Mouse (Mus musculus) heart, embryonic 15.5 days (tissue): ENCODE results near the gene Slc22a7. TPM values are rescaled to one million over a fixed set of nuclear protein-coding genes. Genes with fewer than 3 reads are reported as not detected.

ENCODE experiments used
- ATAC-seq: fragments of 200-750 bp; cut with Nextera tagmentation; replicated peaks from 2 replicates; pipeline ENCODE4 v1.8.0; 2017; ENCODE audit warnings: low read depth, moderate TSS enrichment; ENCODE audit not compliant: insufficient number of reproducible peaks, insufficient read depth, low FRiP score
- H3K27ac ChIP-seq: fragments of 300-500 bp; sonication (generic); 2 replicates; pipeline ENCODE4 v1.5.1; 2015; ENCODE audit warnings: mild to moderate bottlenecking, inconsistent platforms
- H3K27me3 ChIP-seq: fragments of 300-500 bp; sonication (generic); 2 replicates; pipeline ENCODE4 v1.6.1; 2015; ENCODE audit warnings: inconsistent platforms
- H3K36me3 ChIP-seq: fragments of 300-500 bp; sonication (generic); 2 replicates; pipeline ENCODE4 v1.6.1; 2015; ENCODE audit warnings: mild to moderate bottlenecking, inconsistent platforms
- H3K4me1 ChIP-seq: fragments of 300-500 bp; sonication (generic); replicated peaks from 2 replicates; pipeline ENCODE4 v1.6.1; 2015; ENCODE audit warnings: inconsistent platforms
- H3K4me2 ChIP-seq: fragments of 300-500 bp; sonication (generic); 2 replicates; pipeline ENCODE4 v1.6.1; 2015; ENCODE audit warnings: inconsistent platforms, mild to moderate bottlenecking, moderate library complexity
- H3K4me3 ChIP-seq: fragments of 300-500 bp; sonication (generic); 2 replicates; pipeline ENCODE4 v1.5.1; 2015; ENCODE audit warnings: mild to moderate bottlenecking, inconsistent platforms
- H3K9ac ChIP-seq: fragments of 300-500 bp; sonication (generic); 2 replicates; pipeline ENCODE4 v1.6.1; 2015; ENCODE audit warnings: mild to moderate bottlenecking, inconsistent platforms
- H3K9me3 ChIP-seq: fragments of 300-500 bp; sonication (generic); replicated peaks from 2 replicates; pipeline ENCODE4 v1.6.1; 2016; ENCODE audit warnings: inconsistent platforms
- WGBS: fragments of 180-500 bp; shearing (Covaris S2); methylation state at CpG from one replicate; pipeline ENCODE4 v1.1.7; 2015; ENCODE audit warnings: mixed read lengths; 5-methylcytosine and 5-hydroxymethylcytosine counted together
- polyA plus RNA-seq: library from polyadenylated mRNA; unstranded; fragments of >200 nt; fragmentation: Nextera tagmentation; extraction: Ambion mirVana; gene quantifications from 2 replicates; pipeline ENCODE4 v1.2.1, GENCODE M21; 2015

Gene Slc22a7
- polyA plus RNA-seq = 0.25 and 0.74 TPM in 2 replicates

GRCm38 (mm10) chr17:46438298-46438873 lies at the start of gene Slc22a7:
Gene Slc22a7, minus strand, starts transcription at chr17:46438457.
- no peak for ATAC-seq
- H3K9ac ChIP-seq = no peak within 1 kb of the TSS
- no peak within 1 kb of the TSS for H3K27ac ChIP-seq
- H3K27me3 ChIP-seq = peaks cover 65% of the 10 kb centered on the region
- no peak within 1 kb of the TSS for H3K4me2 ChIP-seq
- no peaks in the 10 kb centered on the region for H3K36me3 ChIP-seq
- no peaks in the 10 kb centered on the region for H3K9me3 ChIP-seq
- H3K4me1 ChIP-seq = peaks cover 12% of the 10 kb centered on the region; the same call in 1 of the 2 replicates
- WGBS = 81% methylated on average over 4 of the region's 4 CpGs
- no peak within 1 kb of the TSS for H3K4me3 ChIP-seq

- Histone ChIP-seq H3K4me1 (peaks cover 14% of the 10 kb centered on the region), H3K4me2 (peak within 1 kb of the TSS; percentile 68), H3K27me3 (peaks cover 82% of the 10 kb centered on the region), H3K36me3 (no peaks in the 10 kb centered on the region), H3K4me3 (peak within 1 kb of the TSS; percentile 39), H3K9me3 (no peaks in the 10 kb centered on the region), H3K9ac (no peak within 1 kb of the TSS), H3K27ac (no peak within 1 kb of the TSS)
- ATAC-seq = no peak
- 1% methylated on average over 20 of the region's 49 CpGs for WGBS
These were observed 49.2 kb upstream of the Slc22a7 start, which contains the start of gene Ttbk1 for GRCm38 (mm10) chr17:46487431-46487830. Gene Ttbk1, minus strand, starts transcription at chr17:46487675.

GRCm38 (mm10) chr17:46486995-46487394 lies 48.7 kb upstream of the Slc22a7 start:
- H3K4me3 ChIP-seq = peak overlapping the region; percentile 39
- ATAC-seq = peak; percentile 40; the same call in 1 of the 2 replicates
- peak overlapping the region; percentile 68 for H3K4me2 ChIP-seq
- no peak overlapping the region for H3K27ac ChIP-seq
- H3K27me3 ChIP-seq = peaks cover 78% of the 10 kb centered on the region
- no peaks in the 10 kb centered on the region for H3K36me3 ChIP-seq
- peaks cover 14% of the 10 kb centered on the region for H3K4me1 ChIP-seq
- H3K9me3 ChIP-seq = no peaks in the 10 kb centered on the region
- whole genome bisulfite sequencing = 8% methylated on average over 8 of the region's 22 CpGs
- H3K9ac ChIP-seq = no peak overlapping the region

GRCm38 (mm10) chr17:46484461-46484875 lies 46.2 kb upstream of the Slc22a7 start:
- no peak overlapping the region for H3K9ac ChIP-seq
- H3K4me1 ChIP-seq = peaks cover 14% of the 10 kb centered on the region
- peaks cover 72% of the 10 kb centered on the region for H3K27me3 ChIP-seq
- ATAC-seq = no peak
- no peak overlapping the region for H3K27ac ChIP-seq
- 19% methylated on average over 6 of the region's 6 CpGs for WGBS
- H3K36me3 ChIP-seq = no peaks in the 10 kb centered on the region
- H3K4me2 ChIP-seq = peak overlapping the region; percentile 82
- H3K9me3 ChIP-seq = no peaks in the 10 kb centered on the region
- peak overlapping the region; percentile 48 for H3K4me3 ChIP-seq

GRCm38 (mm10) chr17:46484021-46484431 lies 45.8 kb upstream of the Slc22a7 start:
- Histone ChIP-seq H3K36me3 (no peaks in the 10 kb centered on the region), H3K27me3 (peaks cover 72% of the 10 kb centered on the region), H3K9ac (0 out of 2 replicates have a peak overlapping the region, but pooled peaks have one; percentile 17), H3K9me3 (no peaks in the 10 kb centered on the region), H3K27ac (no peak overlapping the region), H3K4me1 (peaks cover 14% of the 10 kb centered on the region), H3K4me2 (peak overlapping the region; percentile 82), H3K4me3 (peak overlapping the region; percentile 48)
- 2% methylated on average over 13 of the region's 13 CpGs for WGBS
- ATAC-seq = no peak

- Histone ChIP-seq H3K27ac (no peak overlapping the region), H3K27me3 (peaks cover 72% of the 10 kb centered on the region), H3K4me1 (peaks cover 14% of the 10 kb centered on the region), H3K4me3 (peak overlapping the region; percentile 48), H3K36me3 (no peaks in the 10 kb centered on the region), H3K4me2 (peak overlapping the region; percentile 82), H3K9me3 (no peaks in the 10 kb centered on the region), H3K9ac (0 out of 2 replicates have a peak overlapping the region, but pooled peaks have one; percentile 17)
- ATAC-seq = no peak
- 1% methylated on average over 16 of the region's 16 CpGs for WGBS
These were observed 45.3 kb upstream of the Slc22a7 start for GRCm38 (mm10) chr17:46483561-46484001.

- no peak overlapping the region for H3K27ac ChIP-seq
- no peak overlapping the region for H3K9ac ChIP-seq
- H3K4me3 ChIP-seq = no peak overlapping the region
- no peaks in the 10 kb centered on the region for H3K9me3 ChIP-seq
- H3K27me3 ChIP-seq = peaks cover 31% of the 10 kb centered on the region
- H3K36me3 ChIP-seq = no peaks in the 10 kb centered on the region
- 80% methylated on average over 15 of the region's 15 CpGs for WGBS
- ATAC-seq = no peak
- no peaks in the 10 kb centered on the region for H3K4me1 ChIP-seq
- no peak overlapping the region for H3K4me2 ChIP-seq
These were observed 39.0 kb upstream of the Slc22a7 start for GRCm38 (mm10) chr17:46477286-46477685.

- ATAC-seq = no peak
- no peaks in the 10 kb centered on the region for H3K4me1 ChIP-seq
- no peak overlapping the region for H3K4me3 ChIP-seq
- H3K9me3 ChIP-seq = no peaks in the 10 kb centered on the region
- no peak overlapping the region for H3K4me2 ChIP-seq
- 76% methylated on average over 8 of the region's 8 CpGs for WGBS
- peaks cover 31% of the 10 kb centered on the region for H3K27me3 ChIP-seq
- H3K9ac ChIP-seq = no peak overlapping the region
- H3K36me3 ChIP-seq = no peaks in the 10 kb centered on the region
- H3K27ac ChIP-seq = no peak overlapping the region
These were observed 38.3 kb upstream of the Slc22a7 start for GRCm38 (mm10) chr17:46476601-46477000.

GRCm38 (mm10) chr17:46467830-46468229 lies 29.6 kb upstream of the Slc22a7 start:
- Histone ChIP-seq H3K27ac (no peak overlapping the region), H3K4me2 (no peak overlapping the region), H3K36me3 (no peaks in the 10 kb centered on the region), H3K4me1 (peaks cover under 1% of the 10 kb centered on the region; the same call in 1 of the 2 replicates), H3K27me3 (peaks cover 11% of the 10 kb centered on the region), H3K4me3 (no peak overlapping the region), H3K9me3 (no peaks in the 10 kb centered on the region), H3K9ac (no peak overlapping the region)
- 76% methylated on average over 9 of the region's 9 CpGs for WGBS
- no peak for ATAC-seq

- Histone ChIP-seq H3K4me3 (no peak overlapping the region), H3K9ac (no peak overlapping the region), H3K36me3 (no peaks in the 10 kb centered on the region), H3K27me3 (peaks cover 52% of the 10 kb centered on the region), H3K4me1 (peaks cover 38% of the 10 kb centered on the region), H3K4me2 (no peak overlapping the region), H3K27ac (no peak overlapping the region), H3K9me3 (no peaks in the 10 kb centered on the region)
- ATAC-seq = peak; percentile 65
- 40% methylated on average over 5 of the region's 5 CpGs for WGBS
These were observed 24.0 kb upstream of the Slc22a7 start for GRCm38 (mm10) chr17:46462226-46462625.

- peak overlapping the region; percentile 47 for H3K4me3 ChIP-seq
- peak overlapping the region; percentile 57 for H3K9ac ChIP-seq
- peaks cover 38% of the 10 kb centered on the region for H3K4me1 ChIP-seq
- peaks cover 58% of the 10 kb centered on the region for H3K27me3 ChIP-seq
- no peak for ATAC-seq
- peak overlapping the region; percentile 84 for H3K4me2 ChIP-seq
- H3K9me3 ChIP-seq = no peaks in the 10 kb centered on the region
- WGBS = 17% methylated on average over 8 of the region's 8 CpGs
- H3K36me3 ChIP-seq = no peaks in the 10 kb centered on the region
- H3K27ac ChIP-seq = no peak overlapping the region
These were observed 23.1 kb upstream of the Slc22a7 start for GRCm38 (mm10) chr17:46461347-46461746.

- peaks cover 40% of the 10 kb centered on the region for H3K4me1 ChIP-seq
- H3K4me2 ChIP-seq = peak overlapping the region; percentile 84
- no peak for ATAC-seq
These were observed 22.4 kb upstream of the Slc22a7 start for GRCm38 (mm10) chr17:46460673-46461072.

More at GRCm38 (mm10) chr17:46460673-46461072, 22.4 kb upstream of the Slc22a7 start:
- no peak overlapping the region for H3K27ac ChIP-seq
- H3K9me3 ChIP-seq = no peaks in the 10 kb centered on the region
- H3K27me3 ChIP-seq = peaks cover 65% of the 10 kb centered on the region
- no peaks in the 10 kb centered on the region for H3K36me3 ChIP-seq
- WGBS = under 1% methylated on average over 32 of the region's 32 CpGs
- peak overlapping the region; percentile 47 for H3K4me3 ChIP-seq
- H3K9ac ChIP-seq = peak overlapping the region; percentile 57
